Mouse (Mus musculus) G1E (cell line): ENCODE measurements at regions not wholly inside any gene's neighbourhood (a gene's known extent, or its start where the extent isn't known, plus 50 kb on each side); places are given as distances from the start of the nearest gene placed in this dataset.

Source experiments
- GATA1 ChIP-seq: IDR thresholded peaks from 2 replicates; pipeline ENCODE4 v1.6.1; 2012; ENCODE audit warnings: borderline replicate concordance, low read length, inconsistent platforms, mixed read lengths
- POLR2AphosphoS5 ChIP-seq: IDR thresholded peaks from 2 replicates; pipeline ENCODE4 v1.6.1; 2012; ENCODE audit warnings: low read depth, low read length, inconsistent platforms; ENCODE audit not compliant: insufficient replicate concordance

DNA sequence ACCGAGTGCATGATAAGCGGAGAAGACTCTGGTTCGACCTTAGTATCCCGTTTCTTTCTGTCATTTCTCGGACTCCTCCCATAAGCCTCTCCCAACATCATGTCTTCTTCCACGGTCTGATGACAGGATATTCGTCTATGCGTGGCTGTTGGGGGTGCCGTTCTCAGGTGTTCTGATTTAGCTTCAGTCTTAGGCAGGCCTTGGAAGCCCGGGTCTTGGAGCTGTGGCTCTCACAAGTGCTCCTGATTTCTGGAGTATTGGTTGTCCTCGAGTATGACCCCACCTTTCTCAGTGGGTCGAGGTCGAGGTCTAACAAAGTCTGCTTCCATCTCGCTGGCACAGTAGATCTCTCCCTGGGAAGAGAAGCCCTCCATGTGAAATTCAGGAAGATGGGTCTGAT, 264.6 kb upstream of the Cnr1 start:
- TF ChIP-seq GATA1 (no peak), POLR2AphosphoS5 (no peak)
